Mouse (Mus musculus) MEL-GATA-1-ER (cell line): Measurements from ENCODE around the gene Dvl2.

Experiments
- DNase-seq: peaks from one replicate; pipeline ENCODE4 v3.0.0-alpha.2; 2012; ENCODE audit warnings: low read depth; ENCODE audit errors: extremely low read depth

Dvl2 gene

GRCm38 (mm10) chr11:70028401-70029129 is 28.2 kb downstream of the Dvl2 start:
- DNase-seq, result no peak

DNA sequence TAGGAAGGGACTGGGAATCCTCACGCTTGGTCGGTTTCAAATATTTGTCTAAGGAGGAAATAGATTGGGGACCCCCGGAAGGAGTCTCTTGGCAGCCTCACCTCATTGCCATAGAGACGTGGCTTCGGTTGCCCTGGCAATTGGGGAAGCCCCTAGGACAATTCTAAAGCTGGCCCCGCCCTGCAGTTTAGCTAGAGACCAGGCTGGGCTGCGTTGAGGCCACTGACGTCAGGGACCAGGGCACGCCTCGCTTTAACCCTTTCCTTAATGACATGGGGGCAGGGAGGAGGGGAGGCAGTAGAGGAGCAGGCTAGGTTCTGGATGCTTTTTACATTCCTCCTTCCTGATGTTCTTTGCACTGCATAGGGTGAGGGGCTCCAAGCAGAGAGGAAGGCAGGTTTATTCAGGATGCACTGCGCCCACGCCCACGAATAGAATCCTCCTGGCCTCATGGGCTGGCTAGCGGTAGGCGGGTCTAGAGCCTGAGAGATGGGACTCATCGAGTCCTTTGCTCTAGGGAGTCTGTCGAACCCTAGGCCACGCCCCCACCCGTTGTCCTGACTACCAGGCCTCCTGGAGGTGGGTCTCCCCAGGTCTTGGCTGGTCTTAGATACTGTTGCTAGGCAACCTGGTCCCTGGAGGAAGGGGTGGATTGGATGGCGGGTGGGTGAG is 28.9 kb downstream of the Dvl2 start:
- no peak for DNase-seq

- DNase-seq, result no peak
Measured at GRCm38 (mm10) chr11:70029829-70030550, 29.6 kb downstream of the Dvl2 start.

- no peak for DNase-seq
Measured at GRCm38 (mm10) chr11:70030651-70031320, 30.4 kb downstream of the Dvl2 start.

DNA sequence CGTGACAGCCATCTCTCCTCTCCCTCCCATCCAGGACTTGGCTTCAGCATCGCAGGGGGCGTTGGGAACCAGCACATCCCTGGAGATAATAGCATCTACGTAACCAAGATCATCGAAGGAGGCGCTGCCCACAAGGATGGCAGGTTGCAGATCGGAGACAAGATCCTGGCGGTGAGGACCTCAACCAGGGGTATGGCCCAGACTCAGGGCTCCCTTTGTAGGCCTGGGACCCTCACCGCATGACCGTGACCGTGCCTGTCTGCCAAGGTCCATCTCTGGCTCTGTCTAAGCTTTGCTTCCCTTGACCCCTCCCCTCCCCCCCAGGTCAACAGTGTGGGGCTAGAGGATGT is 30.9 kb downstream of the Dvl2 start:
- DNase-seq, result no peak

DNA sequence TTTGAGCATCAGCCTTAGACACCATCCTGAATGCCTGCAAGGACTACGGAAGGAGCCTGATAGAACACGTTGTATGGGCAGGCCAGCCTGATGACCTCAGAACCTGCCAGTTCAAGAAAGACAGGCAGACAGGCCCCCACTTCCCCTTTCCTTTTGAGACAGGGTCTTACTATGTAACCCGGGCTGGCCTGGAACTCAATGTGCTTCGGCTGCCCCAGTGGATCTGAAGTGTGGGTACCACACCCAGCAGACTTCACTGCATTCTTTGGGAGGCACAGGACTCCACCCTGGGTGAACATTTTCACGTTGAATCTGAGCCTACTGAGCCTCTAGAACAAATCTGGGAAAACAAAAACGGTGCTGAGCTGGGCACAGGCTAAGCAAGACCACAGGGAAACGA is 37.8 kb downstream of the Dvl2 start:
- DNase-seq, result no peak

- no peak for DNase-seq
Measured at GRCm38 (mm10) chr11:70039631-70040030, 39.2 kb downstream of the Dvl2 start.

DNA sequence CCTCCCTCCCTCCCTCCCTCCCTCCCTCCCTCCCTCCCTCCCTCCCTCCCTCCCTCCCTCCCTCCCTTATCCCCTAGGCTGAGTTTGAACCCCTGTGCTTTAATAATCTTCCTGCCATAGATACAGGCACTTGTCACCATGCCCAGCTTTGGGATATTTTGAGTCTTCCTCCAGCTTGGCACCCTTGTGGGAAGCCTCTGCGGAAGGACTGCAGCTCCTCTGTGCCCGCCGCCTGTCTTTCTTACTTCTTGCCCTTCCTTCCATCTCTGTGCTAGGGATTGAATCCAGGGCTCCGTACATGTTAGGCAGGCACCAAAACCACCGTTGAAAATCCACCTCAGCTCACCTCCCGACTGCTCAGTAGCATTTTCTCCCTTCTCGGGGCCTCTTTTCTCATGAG is 39.8 kb downstream of the Dvl2 start:
- no peak for DNase-seq

GRCm38 (mm10) chr11:70042309-70043085 is 42.1 kb downstream of the Dvl2 start:
- DNase-seq, result no peak

GRCm38 (mm10) chr11:70043665-70044064 is 43.3 kb downstream of the Dvl2 start:
- DNase-seq, result no peak

DNA sequence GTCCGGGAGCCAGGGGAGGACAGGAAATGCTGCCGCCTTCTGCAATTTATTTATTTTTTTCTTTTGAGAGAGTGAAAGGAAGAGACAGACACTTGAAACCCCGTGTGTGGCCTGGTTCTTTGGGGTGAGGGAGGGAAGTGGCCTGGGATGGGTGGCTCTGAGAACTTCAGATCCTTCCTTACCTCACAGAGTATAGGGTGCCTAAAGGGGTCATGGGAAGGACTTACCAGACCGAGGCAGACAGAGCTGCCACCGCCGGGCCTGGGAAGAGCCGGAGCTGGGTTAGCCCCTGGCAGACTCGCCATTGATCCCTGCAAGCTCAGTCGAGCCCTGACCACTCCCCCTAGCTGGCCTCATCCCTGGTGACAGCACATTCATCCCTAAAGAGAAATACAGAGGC is 45.0 kb downstream of the Dvl2 start:
- DNase-seq, result no peak

DNA sequence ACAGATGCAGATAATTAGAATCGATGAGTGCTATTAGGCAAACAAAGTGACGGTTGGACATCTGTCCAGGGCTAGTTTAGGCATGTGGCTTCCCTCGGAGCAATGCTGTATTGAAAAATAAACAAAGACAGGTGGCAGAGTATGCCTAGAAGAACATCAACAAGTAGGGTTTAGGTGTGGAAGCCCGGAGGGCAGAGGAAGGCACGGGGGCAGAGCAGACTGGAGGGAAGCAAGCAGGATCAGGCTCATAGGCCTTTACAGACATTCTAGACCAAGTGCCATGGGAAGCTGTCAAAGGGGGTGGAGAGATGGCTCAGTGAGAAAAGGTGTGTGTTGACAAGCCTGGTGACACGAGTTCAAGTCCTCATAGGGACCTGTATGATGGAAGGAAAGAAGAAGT is 49.0 kb downstream of the Dvl2 start:
- no peak for DNase-seq

DNA sequence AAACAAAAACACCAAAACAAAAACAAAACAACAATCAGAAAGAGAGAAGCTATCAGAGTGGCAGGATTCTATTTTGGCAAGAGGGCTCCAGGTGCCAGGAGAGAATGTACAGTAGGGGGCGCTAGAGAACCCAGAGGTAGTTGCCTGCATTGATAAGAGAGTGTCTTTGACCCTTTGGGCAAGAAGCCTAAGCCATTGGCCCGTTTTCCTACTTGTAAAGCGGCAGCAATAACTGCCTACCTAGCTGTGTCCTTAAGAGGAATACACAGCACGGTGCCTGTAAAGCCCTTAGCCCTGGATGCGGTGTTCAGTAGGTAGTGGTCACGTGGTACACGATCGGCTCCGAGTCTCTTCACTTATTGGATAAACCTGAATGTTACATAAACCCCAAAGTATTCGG is 49.4 kb downstream of the Dvl2 start:
- no peak for DNase-seq

DNA sequence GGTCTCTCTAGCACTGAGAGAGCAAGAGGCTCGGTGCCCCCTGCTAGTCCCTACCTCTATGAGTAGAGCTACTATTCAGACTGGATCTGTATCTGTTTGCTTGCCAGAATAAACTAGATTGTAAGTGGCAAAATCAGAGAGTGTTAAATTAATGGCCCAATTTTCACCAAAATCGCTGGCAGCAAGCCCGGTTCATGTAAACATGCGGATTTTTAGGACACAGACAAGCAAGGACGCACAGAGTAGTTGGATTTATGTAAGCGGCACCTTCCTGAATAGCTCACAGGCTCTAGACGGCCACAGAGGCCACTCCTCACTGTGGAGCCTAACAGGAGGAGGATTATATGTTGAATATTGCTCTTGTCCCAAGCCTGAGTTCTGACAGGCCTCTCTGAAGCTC is 52.8 kb downstream of the Dvl2 start:
- no peak for DNase-seq

DNA sequence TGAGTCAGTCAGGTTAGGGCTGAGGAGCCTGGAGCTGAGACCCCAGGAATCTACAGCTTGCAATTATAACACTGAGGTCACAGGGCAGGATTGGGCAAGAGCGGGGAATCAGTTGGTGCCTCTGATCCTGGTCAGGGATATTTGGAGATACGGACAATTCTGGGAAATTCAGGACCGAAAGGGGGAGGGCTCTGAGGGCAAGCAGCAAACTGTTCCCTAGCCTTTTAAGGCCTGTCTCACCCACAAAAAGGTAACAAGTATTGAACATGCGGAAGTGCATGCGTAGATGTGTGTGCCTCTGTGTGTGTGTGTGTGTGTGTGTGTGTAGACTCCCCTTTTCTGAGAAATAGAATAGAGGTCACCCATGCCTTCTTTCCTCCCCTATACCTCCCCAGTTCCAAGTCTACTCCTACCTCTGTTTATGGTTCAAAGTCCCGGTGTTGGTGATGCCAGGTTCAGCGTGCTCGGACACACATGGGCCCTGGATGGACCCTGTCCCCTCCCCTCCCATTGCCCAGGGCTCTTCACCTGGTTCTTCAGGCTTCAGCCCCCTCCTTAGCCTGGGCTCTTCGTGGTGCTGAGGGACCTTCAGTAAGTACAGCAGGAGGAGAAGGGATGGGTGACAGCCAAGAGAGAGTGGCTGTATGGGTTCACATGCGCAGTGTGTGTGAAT is 53.6 kb downstream of the Dvl2 start, which contains the start of gene Asgr1:
Gene Asgr1 (plus strand): TSS at position 188 of the 673 bp plus-strand sequence.
- no peak for DNase-seq

GRCm38 (mm10) chr11:70055618-70056214 is 55.3 kb downstream of the Dvl2 start:
- peak; percentile 38 for DNase-seq

DNA sequence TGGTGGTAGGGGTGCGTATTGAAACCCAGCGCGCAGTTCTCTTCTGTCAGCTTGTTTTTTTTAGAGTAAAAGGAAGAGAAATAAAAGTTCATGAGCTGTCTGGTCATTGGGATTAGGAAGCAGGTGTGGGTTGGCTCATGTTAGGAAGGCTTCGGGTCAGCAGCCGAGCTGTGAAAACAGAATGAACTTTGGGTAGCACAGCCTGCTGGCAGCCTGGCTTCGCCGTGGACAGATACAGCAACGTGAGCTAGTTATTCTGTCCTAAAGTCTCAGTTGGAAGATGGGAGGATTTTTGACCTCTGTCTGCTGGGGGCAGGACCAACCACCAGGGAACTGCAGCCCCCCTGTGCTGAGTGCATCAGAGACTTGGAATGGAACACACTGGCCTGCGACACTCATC is 57.4 kb downstream of the Dvl2 start:
- DNase-seq, result no peak

DNA sequence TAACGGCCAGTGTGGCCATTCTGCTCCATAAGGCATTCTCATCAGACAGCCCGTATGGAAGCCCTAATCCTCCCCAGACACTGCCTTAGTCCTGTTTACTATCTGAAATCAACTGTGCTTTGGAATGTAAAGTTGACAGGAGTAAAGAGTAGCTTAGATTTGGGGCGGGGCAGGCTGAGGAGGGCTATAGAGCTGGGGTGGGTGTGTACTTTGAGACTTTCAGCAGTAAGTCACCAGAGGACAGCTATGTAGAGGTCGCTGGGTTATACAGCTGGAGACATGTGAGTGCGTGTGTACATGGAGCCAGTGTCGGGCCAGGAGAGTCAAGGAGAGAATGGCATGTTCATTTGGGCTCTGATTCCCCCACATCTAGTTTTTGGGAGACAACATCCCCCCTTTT is 59.5 kb downstream of the Dvl2 start:
- DNase-seq, result no peak
